Mouse (Mus musculus): Measurements from ENCODE around the gene Wars. TPM values are rescaled to one million over a fixed set of nuclear protein-coding genes. Genes with fewer than 3 reads are reported as not detected.
"Not testable (repeated sequence)": the region's sequence is repeated elsewhere in the genome, so short reads cannot be mapped to it uniquely, and the experiment has no call there.

The Wars gene
- total RNA-seq, 1 experiment from 2014 or later: 59.0 TPM

DNA sequence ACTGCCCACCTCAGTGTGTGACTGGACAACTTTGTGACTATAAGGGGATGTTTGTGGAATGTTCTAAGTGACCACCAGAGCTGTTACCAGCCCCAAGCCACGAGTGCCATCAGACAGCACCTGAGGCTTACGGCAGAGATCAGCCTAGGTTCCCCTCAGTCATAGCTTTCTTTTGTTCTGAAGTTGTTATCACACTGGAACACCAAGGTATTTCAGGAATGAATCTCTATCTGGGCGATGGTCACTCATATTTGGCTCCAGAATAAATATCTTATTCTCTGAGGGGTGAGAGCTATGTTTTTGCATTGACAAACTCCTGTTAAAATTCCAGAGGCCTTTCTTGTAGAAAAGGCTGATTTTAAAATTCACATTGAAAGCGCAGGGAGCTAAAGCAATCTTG, 14.8 kb downstream of the Wars start:
- ATAC-seq (replicated peaks; ENCODE audit: insufficient number of reproducible peaks, low FRiP score, low TSS enrichment, poor library complexity, severe bottlenecking): no peak

DNA sequence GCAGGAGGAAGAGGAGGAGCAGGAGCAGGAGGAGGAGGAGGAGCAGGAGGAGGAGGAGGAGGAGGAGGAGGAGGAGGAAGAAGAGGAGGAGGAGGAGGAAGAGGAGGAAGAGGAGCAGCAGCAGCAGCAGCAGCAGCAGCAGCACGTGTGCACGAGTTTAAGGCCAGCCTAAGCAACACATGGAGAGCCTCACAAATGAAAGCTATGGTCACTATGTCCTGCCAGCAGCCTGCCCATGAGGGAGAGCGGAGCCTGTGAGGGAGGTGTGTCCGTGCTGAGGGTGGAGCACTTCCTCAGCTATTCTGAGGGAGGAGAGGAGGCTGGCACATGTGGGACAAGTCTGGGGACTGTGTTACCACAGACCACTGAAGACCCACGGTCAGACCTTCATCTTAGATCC, 20.9 kb downstream of the Wars start:
- ATAC-seq (replicated peaks; ENCODE audit: insufficient number of reproducible peaks, low FRiP score, low TSS enrichment, poor library complexity, severe bottlenecking): no peak

- ATAC-seq (replicated peaks; ENCODE audit: insufficient number of reproducible peaks, low FRiP score, low TSS enrichment, poor library complexity, severe bottlenecking): no peak
Observed at GRCm38 (mm10) chr12:108869575-108869974, 24.4 kb downstream of the Wars start.

- no peak for ATAC-seq (replicated peaks; ENCODE audit: insufficient number of reproducible peaks, low FRiP score, low TSS enrichment, poor library complexity, severe bottlenecking)
Observed at GRCm38 (mm10) chr12:108865007-108865494, 28.9 kb downstream of the Wars start.

DNA sequence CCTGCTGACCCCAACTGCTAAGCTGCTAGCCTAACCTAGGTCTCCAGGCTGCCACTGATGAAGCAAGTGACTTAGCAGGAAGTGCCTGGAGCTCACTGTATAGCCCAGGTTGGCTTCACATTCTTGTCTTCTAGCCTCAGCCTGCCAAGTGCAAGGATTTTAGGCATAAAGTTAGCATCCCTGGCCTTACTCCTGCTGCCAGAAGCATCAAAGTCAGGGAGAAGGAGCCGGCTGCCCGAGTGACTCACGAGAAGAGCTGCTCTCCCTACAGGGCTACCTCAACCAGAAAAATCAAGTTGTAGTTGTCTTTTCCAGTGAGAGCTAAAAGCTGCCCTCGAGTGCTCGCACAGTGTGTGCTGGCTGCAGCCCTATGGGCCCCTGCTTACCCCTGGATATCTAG, 35.5 kb downstream of the Wars start:
- no peak for ATAC-seq (replicated peaks; ENCODE audit: insufficient number of reproducible peaks, low FRiP score, low TSS enrichment, poor library complexity, severe bottlenecking)

DNA sequence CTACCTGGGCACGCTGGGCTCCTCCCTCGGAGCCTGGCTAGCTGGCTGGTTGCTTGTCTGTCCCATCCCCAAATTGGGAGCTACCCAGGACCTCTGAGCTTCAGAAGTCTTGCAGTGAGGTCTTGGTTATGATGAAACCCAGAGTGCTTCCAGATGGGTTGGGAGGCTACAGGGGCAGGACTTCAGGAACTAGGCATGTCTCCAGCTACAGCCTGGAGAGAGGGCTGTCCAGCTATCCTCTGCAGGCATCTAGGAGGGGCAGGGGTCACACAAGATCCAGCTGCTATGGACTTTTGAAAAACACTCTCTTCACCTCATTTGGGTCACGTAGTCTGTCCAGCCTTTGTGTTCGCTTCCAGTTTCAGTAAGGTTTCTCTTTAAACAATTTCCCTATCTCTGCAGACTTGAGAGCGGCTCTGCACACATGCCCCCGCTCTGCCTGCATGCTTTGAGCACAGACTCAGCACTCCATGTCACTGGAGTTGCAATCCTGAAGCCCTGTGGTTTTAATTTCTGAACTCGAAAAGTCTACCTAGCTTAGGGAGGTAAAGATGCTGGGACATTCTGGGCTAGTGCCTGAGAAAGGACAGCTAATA, 36.3 kb downstream of the Wars start:
- ATAC-seq (replicated peaks; ENCODE audit: insufficient number of reproducible peaks, low FRiP score, low TSS enrichment, poor library complexity, severe bottlenecking): no peak

GRCm38 (mm10) chr12:108857109-108857508, 36.9 kb downstream of the Wars start:
- no peak for ATAC-seq (replicated peaks; ENCODE audit: insufficient number of reproducible peaks, low FRiP score, low TSS enrichment, poor library complexity, severe bottlenecking)

- ATAC-seq (replicated peaks; ENCODE audit: insufficient number of reproducible peaks, low FRiP score, low TSS enrichment, poor library complexity, severe bottlenecking): no peak
Observed at GRCm38 (mm10) chr12:108856186-108856585, 37.8 kb downstream of the Wars start.

GRCm38 (mm10) chr12:108855081-108855480, 38.9 kb downstream of the Wars start:
- ATAC-seq (replicated peaks; ENCODE audit: insufficient number of reproducible peaks, low FRiP score, low TSS enrichment, poor library complexity, severe bottlenecking): no peak

GRCm38 (mm10) chr12:108852822-108853221, 41.2 kb downstream of the Wars start:
- ATAC-seq (replicated peaks; ENCODE audit: insufficient number of reproducible peaks, low FRiP score, low TSS enrichment, poor library complexity, severe bottlenecking): no peak

DNA sequence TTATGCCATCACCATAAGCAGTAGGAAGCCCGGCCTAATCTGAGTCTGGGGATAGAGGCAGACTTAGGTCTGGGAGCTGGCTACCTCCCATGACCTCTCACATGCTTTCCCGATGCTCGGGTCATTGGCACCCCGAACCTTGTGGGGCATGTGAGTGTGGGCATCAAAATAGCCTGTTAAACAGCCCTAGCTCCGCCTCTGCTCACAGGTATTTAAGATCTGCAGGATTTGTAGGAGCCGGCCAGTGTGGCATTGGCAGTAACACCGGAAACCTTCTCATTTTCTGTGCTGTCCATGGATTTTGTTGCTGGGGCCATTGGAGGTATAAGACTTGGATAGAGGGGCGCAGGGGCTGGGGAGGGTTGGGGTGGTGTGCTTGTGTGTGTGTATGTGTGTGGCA, 43.1 kb downstream of the Wars start:
- no peak for ATAC-seq (replicated peaks; ENCODE audit: insufficient number of reproducible peaks, low FRiP score, low TSS enrichment, poor library complexity, severe bottlenecking)

- no peak for ATAC-seq (replicated peaks; ENCODE audit: insufficient number of reproducible peaks, low FRiP score, low TSS enrichment, poor library complexity, severe bottlenecking)
Observed at GRCm38 (mm10) chr12:108850129-108850528, 43.8 kb downstream of the Wars start.

DNA sequence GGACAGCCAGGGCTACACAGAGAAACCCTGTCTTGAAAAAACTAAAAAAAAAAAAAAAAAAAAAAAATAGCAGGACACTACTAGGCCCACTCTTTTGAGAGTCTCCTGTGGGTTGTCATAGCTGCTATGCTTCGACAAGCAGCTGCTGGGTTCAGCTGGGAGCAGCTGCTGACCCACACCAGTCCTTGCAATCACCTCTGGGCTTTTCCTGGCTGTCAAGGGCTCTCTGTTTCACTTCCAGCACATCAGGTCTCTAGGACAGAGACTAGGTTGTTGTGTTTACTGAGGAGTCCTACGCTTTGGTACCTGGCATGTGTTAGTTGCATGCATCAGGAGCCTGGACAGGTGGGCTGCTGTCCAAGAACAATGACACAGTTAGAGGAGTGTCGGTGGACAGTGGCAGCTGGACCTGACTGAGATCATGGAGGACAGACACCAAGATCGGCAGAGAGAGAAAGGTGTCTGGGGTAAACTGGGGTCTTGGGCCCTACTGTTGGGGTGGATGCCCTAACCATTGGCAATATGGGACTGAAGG, 44.4 kb downstream of the Wars start:
- ATAC-seq (replicated peaks; ENCODE audit: insufficient number of reproducible peaks, low FRiP score, low TSS enrichment, poor library complexity, severe bottlenecking): no peak

GRCm38 (mm10) chr12:108848033-108848432, 45.9 kb downstream of the Wars start:
- ATAC-seq (replicated peaks; ENCODE audit: insufficient number of reproducible peaks, low FRiP score, low TSS enrichment, poor library complexity, severe bottlenecking): not testable (repeated sequence)

GRCm38 (mm10) chr12:108842663-108843062, 51.3 kb downstream of the Wars start:
- ATAC-seq (replicated peaks; ENCODE audit: insufficient number of reproducible peaks, low FRiP score, low TSS enrichment, poor library complexity, severe bottlenecking): no peak

- no peak for ATAC-seq (replicated peaks; ENCODE audit: insufficient number of reproducible peaks, low FRiP score, low TSS enrichment, poor library complexity, severe bottlenecking)
Observed at GRCm38 (mm10) chr12:108841181-108841580, 52.8 kb downstream of the Wars start.

- no peak for ATAC-seq (replicated peaks; ENCODE audit: insufficient number of reproducible peaks, low FRiP score, low TSS enrichment, poor library complexity, severe bottlenecking)
Observed at GRCm38 (mm10) chr12:108836722-108837121, 57.3 kb downstream of the Wars start.

DNA sequence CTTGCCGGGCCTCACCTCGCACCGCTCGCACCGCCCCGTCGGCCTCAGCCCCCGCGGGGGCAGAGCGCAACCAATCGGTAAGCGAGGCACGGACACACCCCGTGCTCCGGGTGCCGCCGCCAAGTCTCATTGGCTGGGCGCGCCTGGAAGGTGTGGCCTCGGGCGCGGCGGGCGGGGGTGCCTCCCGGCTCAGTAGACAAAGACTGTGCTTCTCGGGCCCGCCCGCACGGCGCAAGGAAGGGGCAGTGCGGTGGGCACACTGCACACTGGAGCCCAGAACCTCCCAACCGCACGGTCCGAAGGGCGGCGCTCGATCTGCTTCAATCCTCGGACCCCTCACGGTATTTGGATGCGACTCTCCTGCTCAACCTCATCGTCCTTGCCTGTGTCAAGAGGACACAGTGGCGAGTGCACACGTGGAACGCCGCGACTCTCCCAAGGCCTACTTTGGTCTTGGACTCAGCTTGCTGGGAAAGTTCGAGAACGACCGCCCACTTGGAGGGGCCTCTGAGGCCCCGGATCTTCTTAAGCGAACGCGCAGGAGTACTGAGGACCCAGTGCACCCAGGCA, 58.0 kb downstream of the Wars start, which contains the start of the genes Slc25a29 and Slc25a47:
TSS of gene Slc25a29 (minus strand) at position 44 of the 570 bp plus-strand sequence.
TSS of gene Slc25a47 (plus strand) at position 207 of the 570 bp plus-strand sequence.
- ATAC-seq (replicated peaks; ENCODE audit: insufficient number of reproducible peaks, low FRiP score, low TSS enrichment, poor library complexity, severe bottlenecking): peak; percentile 92

- ATAC-seq (replicated peaks; ENCODE audit: insufficient number of reproducible peaks, low FRiP score, low TSS enrichment, poor library complexity, severe bottlenecking): no peak
Observed at GRCm38 (mm10) chr12:108835208-108835839, 58.6 kb downstream of the Wars start.

DNA sequence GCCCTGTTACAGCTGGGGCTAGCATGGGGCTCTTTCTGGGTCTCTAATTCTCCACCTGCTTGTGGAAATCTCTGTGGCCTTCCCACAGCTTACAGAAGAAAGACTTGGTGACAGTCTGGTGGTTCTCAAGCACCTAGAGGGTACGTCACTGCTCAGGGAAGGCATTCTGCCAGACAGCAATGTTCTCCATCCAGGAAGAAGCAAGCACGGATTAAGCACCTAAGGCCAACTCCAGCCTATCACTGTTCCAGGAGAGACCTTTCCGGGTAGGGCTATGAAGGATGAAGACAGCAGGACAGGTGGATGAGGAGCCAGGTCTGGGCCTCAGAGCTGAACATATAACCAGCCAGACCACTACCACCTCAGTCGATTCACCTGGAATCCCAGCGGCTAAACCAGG, 59.2 kb downstream of the Wars start:
- ATAC-seq (replicated peaks; ENCODE audit: insufficient number of reproducible peaks, low FRiP score, low TSS enrichment, poor library complexity, severe bottlenecking): no peak

All from monocyte, adult 5-6 weeks (primary cell).